Mouse (Mus musculus): ENCODE measurements around the gene Cct8.

GRCm38 (mm10) chr16:87486739-87487138 is 8.9 kb downstream of the Cct8 start:
- TF ChIP-seq POLR2A (IDR thresholded peaks at IDR 0.05; ENCODE audit: low read depth, low read length) (no peak), CTCF (IDR thresholded peaks at IDR 0.05; ENCODE audit: extremely low read depth, insufficient read depth, insufficient read length, insufficient replicate concordance) (no peak)
